Mouse (Mus musculus) myocyte (in vitro differentiated cells): ENCODE measurements around the gene Fabp7.

ENCODE experiments used
- CEBPB ChIP-seq: IDR thresholded peaks from 2 replicates; pipeline ENCODE4 v1.6.1; 2011; ENCODE audit warnings: mild to moderate bottlenecking, moderate library complexity; ENCODE audit not compliant: poor library complexity, insufficient read depth, severe bottlenecking
- E2F4 ChIP-seq: IDR thresholded peaks from one replicate; pipeline ENCODE4 v1.6.1; 2011; ENCODE audit warnings: mild to moderate bottlenecking, control low read depth, moderate library complexity; ENCODE audit not compliant: insufficient read depth
- MAX ChIP-seq: IDR thresholded peaks from one replicate; pipeline ENCODE4 v1.6.1; 2011; ENCODE audit warnings: low read depth, mild to moderate bottlenecking, control low read depth
- POLR2A ChIP-seq: IDR thresholded peaks from one replicate; pipeline ENCODE4 v1.6.1; 2011; ENCODE audit warnings: low read depth, mild to moderate bottlenecking, control low read depth, moderate library complexity; ENCODE audit not compliant: insufficient read length
- POLR2AphosphoS2 ChIP-seq: IDR thresholded peaks from one replicate; pipeline ENCODE4 v1.6.1; 2011; ENCODE audit warnings: low read depth, control low read depth; ENCODE audit not compliant: insufficient read length
- TCF12 ChIP-seq: IDR thresholded peaks from one replicate; pipeline ENCODE4 v1.6.1; 2011; ENCODE audit warnings: mild to moderate bottlenecking, control low read depth; ENCODE audit not compliant: poor library complexity, insufficient read depth, severe bottlenecking
- USF1 ChIP-seq: IDR thresholded peaks from one replicate; pipeline ENCODE4 v1.6.1; 2011; ENCODE audit warnings: low read depth, mild to moderate bottlenecking, control low read depth, moderate library complexity

DNA sequence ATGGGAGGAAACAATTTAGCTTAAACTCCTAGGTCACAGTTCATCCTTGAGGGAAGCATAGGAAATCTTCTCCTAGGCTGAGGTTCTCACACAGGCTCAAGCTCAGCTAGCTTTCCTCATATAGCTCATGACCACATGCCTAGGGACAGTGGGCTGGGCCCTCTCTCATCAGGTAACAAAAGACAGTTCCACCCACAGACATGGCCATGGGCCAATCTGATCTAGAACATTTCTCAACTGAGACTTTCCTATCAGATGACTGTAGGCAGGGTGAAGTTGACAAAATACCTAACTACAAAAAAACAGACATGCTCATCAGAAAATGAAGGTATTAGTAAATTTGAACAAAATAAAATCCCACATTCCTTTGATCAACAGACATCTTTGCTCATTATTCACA, 37.6 kb upstream of the Fabp7 start:
- TF ChIP-seq POLR2AphosphoS2 (no peak), E2F4 (no peak), POLR2A (no peak), MAX (no peak), TCF12 (no peak), USF1 (no peak), CEBPB (no peak)
